Mouse (Mus musculus) spleen, adult 2 months (tissue): ENCODE measurements around the gene Smarcal1.

Source experiments
- CTCF ChIP-seq: fragments of 200-500 bp; IDR thresholded peaks from 2 replicates; pipeline ENCODE4 v1.5.1; 2011; ENCODE audit warnings: mild to moderate bottlenecking, inconsistent platforms; ENCODE audit not compliant: insufficient read depth, insufficient read length, insufficient replicate concordance; ENCODE audit errors: extremely low read depth
- POLR2A ChIP-seq: fragments of 200-500 bp; IDR thresholded peaks from 2 replicates; pipeline ENCODE4 v1.6.1; 2011; ENCODE audit warnings: low read depth, low read length, inconsistent platforms

DNA sequence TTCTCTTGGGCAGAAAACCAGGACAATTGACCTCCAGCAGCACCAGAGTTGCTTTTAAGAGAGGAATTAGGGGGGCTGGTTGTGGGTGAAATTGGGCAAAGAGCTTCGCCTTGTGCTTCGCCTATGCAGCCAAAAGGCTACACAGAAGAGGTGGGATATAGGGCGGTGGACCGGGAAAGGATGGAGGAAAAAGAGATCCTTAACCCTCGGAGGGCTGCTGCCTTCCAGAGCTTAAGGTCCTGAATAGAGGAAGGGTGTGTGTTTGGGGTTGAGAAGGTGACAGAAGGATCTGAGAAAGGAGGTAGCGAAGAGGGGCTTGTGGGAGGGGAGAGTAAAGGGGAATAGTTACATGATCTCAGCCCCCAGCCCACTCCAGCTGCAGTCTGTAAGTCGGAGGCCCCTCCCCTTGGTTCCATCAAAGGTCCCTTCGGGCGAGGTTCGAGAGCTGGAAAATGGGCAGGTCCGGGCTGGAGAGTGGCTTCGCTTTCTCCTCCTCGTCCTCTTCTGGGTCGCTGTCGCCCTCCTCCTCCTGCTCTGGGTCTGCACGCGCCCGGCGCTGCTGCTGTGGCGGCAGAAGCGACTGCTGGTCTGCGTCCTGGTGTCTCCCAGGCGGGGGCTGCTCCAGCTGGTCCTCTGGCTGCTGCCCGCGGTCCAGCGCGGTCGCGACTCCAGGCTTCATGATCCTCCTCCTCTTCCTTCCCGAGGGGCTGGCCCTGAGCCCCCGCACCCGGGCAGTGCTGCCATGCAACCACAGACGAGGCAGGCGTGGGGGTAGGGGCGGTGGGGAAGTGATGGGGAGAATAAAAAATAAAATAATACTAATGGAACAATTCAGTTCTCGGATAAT is 47.1 kb upstream of the Smarcal1 start:
- no peak for TF ChIP-seq CTCF
- no peak for TF ChIP-seq POLR2A
